Comparison of ENCODE assay signal across 8 mouse cellular contexts in the genomic region with DNA sequence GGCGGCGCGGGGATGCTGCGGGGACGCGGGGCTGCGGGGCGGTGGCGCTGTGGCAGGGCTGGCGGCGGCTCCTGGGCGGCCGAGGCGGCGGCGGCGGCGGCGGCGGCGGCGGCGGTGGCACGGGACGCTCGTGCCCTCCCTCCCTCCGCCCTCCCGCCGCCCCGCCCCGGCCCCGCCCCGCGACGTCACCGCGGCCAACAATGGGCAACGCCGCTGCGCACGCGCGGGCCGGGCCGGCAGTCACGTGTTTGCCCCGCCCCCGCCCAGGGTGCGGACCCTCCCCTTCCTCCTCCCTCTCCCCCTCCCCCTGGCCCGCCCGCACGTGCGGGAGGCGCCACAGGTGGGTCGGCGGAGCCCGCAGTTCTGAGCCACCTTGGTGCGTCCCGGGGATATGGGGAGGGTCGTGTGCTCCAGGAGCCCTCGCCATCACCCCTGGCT. TPM values are rescaled to one million over a fixed set of nuclear protein-coding genes. Genes with fewer than 3 reads are reported as not detected.
A peak's percentile ranks its signal among the peaks of the same experiment; 100 is the strongest.
DNase-seq lines count a peak whose midpoint lies in the region; ATAC-seq lines count a peak whose summit lies in the region.

Gene Mex3d (minus strand): TSS at position 138 of the 438 bp plus-strand sequence.

- peak within 1 kb of the TSS; percentile 98 for H3K4me3 ChIP-seq in forebrain, embryonic 16.5 days (replicated peaks; ENCODE audit: low read length)
- peak within 1 kb of the TSS; percentile 97 for H3K4me3 ChIP-seq in hindbrain, embryonic 10.5 days

- ATAC-seq in forebrain, embryonic 16.5 days, result peak; percentile 20

- H3K4me1 ChIP-seq in forebrain, embryonic 16.5 days (replicated peaks; ENCODE audit: control insufficient read depth, insufficient read depth, low read length), result peaks cover 33% of the 10 kb centered on the region
- H3K4me1 ChIP-seq in hindbrain, embryonic 10.5 days (replicated peaks), result peaks cover 44% of the 10 kb centered on the region

- H3K9me3 ChIP-seq in forebrain, embryonic 16.5 days (ENCODE audit: control insufficient read depth, low read length), result no peaks in the 10 kb centered on the region
- no peaks in the 10 kb centered on the region for H3K9me3 ChIP-seq in hindbrain, embryonic 10.5 days

- peak within 1 kb of the TSS; percentile 95 for H3K4me2 ChIP-seq in forebrain, embryonic 16.5 days (ENCODE audit: low read length)

- peaks cover 19% of the 10 kb centered on the region for H3K36me3 ChIP-seq in forebrain, embryonic 16.5 days (ENCODE audit: control insufficient read depth, insufficient read depth)
- H3K36me3 ChIP-seq in hindbrain, embryonic 10.5 days, result peaks cover 60% of the 10 kb centered on the region

- peak; percentile 86 for DNase-seq in ES-CJ7 (ENCODE audit: low read depth, low spot score)
- peak; percentile 69 for DNase-seq in c-Kit-positive CD71-positive TER-119-positive erythroid progenitor cells, embryonic 14.5 days (ENCODE audit: low spot score)
- DNase-seq in hindbrain, embryonic 10.5 days (ENCODE audit: low spot score), result peak; percentile 90
- DNase-seq in layer of hippocampus, postnatal 14 days (ENCODE audit: low spot score in 2 of 2), result peak; percentile 73 to 88
- peak; percentile 85 for DNase-seq in lung, postnatal 10 days
- DNase-seq in ovary, postnatal 36 days (ENCODE audit: low spot score), result peak; percentile 91
- DNase-seq in thymus, postnatal 14 days, result peak; percentile 94

- no peaks in the 10 kb centered on the region for H3K27me3 ChIP-seq in forebrain, embryonic 16.5 days (replicated peaks; ENCODE audit: control insufficient read depth, insufficient read depth, low read length)
- no peaks in the 10 kb centered on the region for H3K27me3 ChIP-seq in hindbrain, embryonic 10.5 days (ENCODE audit: insufficient read depth, poor library complexity, severe bottlenecking)

- peak within 1 kb of the TSS; percentile 96 for H3K27ac ChIP-seq in forebrain, embryonic 16.5 days (ENCODE audit: low read length)
- H3K27ac ChIP-seq in hindbrain, embryonic 10.5 days, result peak within 1 kb of the TSS; percentile 98

- 0% methylated on average over 13 of the region's 61 CpGs for WGBS in forebrain, embryonic 16.5 days
- WGBS in hindbrain, embryonic 10.5 days, result 5% methylated on average over 54 of the region's 61 CpGs

- peak within 1 kb of the TSS; percentile 99 for H3K9ac ChIP-seq in forebrain, embryonic 16.5 days (replicated peaks; ENCODE audit: low read depth, low read length)

RNA-seq across cellular contexts. Expression of gene Mex3d, which starts in this region (rescaled TPM):
- 16.3 TPM in 2 replicates for polyA plus RNA-seq in forebrain, embryonic 16.5 days (2015; fragmentation: Nextera tagmentation; extraction: Ambion mirVana)
- 7.2 and 8.8 TPM in 2 replicates for polyA plus RNA-seq in hindbrain, embryonic 10.5 days (2016; fragmentation: Nextera tagmentation; extraction: Ambion mirVana)
- total RNA-seq in layer of hippocampus, postnatal 14 days (2021), result 10 to 100 TPM; 20.3 to 24.2 TPM

Comparison
In these comparisons a context has a peak if more than half of its experiments do, and no peak if none do; other contexts are left out.
1. Peak in every context shown above with its lines: DNase-seq, ATAC-seq, H3K4me3 ChIP-seq and H3K27ac ChIP-seq.